Mouse (Mus musculus) neutrophil, adult 65 days (primary cell): Measurements from ENCODE around the gene Tstd1. TPM values are rescaled to one million over a fixed set of nuclear protein-coding genes. Genes with fewer than 3 reads are reported as not detected.

ENCODE experiments used
- total RNA-seq: library from RNA; stranded (reverse); gene quantifications from 2 replicates; pipeline ENCODE4 v1.2.4, GENCODE M21; 2023

The Tstd1 gene
- 1.6 and 2.3 TPM in 2 replicates for total RNA-seq

DNA sequence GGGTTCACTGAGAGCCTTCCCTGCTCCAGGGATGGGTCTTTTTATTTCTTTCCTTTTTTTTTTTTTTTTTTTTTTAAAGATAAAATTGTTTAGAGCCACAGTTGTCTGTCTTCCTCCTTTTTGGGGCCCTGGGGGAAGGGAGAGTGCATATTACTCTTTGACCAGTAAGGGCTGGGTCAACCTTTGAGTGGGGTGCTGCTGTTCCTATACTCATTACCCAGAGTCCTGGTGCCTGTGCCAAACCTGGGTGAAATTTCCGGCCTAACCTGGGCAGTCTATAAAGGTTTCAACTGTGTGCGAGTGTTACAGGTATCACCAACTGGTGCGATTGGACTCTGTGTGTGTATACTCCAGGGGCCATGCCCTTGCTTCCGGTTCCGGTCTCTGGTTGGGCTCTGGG lies at the start of gene Tstd1:
Gene Tstd1, plus strand, starts transcription at position 213 of the 400 bp plus-strand sequence.

DNA sequence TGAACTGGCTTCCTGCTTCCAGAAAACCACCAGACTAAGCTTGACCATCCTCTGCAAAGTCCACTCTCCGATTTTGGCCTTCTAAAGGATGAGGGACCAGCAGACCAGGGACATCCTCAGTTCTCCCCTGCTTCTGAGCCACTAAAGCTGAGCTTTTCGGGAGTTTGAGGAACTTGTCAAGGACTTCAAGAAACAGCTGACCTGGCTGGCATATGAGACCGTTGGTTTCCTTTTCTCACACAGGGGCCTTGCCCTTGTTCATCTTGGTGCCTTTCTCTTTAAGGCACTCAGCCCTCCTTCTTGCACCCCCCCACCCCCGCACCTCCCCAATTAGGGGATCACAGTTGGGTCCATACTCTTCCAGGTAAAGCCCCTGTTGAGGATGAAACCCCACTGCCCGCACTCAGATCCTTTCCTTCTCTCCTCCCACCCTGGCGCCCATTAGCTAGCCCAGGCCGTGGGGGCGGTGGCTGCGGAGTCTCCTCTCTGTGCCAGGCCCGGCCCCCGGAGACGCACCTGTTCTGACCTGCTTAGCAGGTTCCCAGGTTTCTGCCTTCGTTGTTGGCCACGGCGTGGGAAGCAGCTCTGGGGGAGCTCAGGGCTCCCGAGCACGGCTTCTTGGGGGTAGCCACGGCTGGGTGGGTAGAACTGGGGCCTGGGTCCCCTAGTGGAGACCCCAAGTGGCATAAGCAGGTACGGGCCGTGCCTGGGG lies 48.7 kb upstream of the Tstd1 start, which contains the start of gene Nectin4:
Gene Nectin4, plus strand, starts transcription at position 255 of the 712 bp plus-strand sequence.

DNA sequence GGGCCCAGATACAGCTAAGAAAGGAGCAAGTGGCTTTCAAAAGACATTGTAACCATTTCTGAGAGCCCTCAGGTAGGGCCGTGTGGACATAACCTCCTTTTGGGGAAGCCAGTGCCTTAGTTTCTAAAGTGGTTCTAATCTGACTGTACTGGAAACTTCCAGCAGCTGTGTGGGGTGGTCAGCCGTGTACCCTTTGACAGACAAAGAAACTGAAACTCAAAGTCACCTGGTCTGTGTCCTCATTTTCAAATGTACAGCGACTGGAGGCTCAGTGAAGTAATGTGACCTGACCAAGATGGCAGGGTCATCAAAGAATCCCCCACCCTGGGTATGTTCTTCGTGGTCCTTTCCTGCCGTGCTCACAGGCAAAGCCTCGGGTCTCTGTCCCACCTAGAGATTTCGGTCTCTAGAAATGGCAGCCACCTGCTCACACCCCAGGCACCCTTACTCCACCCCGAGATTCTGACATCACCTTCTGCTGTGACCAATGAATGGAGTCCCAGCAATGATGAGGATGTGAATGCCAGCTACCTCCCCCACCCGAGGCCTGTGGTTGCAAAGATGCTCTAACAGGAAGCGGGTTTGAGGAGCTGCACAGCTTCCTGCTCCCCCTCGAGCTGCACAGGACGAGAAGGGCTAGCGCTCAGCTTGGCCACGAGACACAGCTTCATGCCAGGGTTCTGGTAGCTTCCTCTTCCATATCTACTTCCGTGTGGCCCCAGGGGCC lies 30.1 kb upstream of the Tstd1 start, which contains the start of gene Arhgap30:
Gene Arhgap30, plus strand, starts transcription at position 579 of the 727 bp plus-strand sequence.

DNA sequence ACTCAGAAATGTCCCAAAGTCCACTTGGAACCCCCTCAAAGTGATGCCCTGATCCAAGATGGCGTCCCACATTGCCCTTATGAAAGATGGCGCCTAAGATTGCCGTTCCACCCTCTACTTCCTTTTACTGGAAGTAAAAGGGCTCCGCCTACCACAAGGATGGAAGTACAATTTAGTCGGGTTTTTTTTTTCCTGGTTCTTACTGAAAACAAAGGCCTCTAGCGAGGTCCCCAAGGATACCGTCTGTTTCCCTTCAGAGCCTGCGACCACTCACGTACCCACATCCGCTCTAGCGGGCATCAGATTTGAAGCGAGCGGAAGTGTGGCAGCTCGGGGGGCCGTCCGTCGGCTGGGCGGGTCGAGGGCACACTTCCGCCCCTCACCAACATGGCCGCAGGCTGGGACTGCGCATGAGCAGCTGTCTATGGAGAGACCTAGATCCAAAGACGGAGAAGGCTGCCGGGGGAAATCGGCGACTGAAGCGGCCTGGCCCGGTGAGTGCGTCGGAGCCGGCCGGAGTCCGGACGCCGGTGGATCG lies 7.7 kb upstream of the Tstd1 start, which contains the start of gene Usf1:
Gene Usf1, plus strand, starts transcription at position 367 of the 538 bp plus-strand sequence.

DNA sequence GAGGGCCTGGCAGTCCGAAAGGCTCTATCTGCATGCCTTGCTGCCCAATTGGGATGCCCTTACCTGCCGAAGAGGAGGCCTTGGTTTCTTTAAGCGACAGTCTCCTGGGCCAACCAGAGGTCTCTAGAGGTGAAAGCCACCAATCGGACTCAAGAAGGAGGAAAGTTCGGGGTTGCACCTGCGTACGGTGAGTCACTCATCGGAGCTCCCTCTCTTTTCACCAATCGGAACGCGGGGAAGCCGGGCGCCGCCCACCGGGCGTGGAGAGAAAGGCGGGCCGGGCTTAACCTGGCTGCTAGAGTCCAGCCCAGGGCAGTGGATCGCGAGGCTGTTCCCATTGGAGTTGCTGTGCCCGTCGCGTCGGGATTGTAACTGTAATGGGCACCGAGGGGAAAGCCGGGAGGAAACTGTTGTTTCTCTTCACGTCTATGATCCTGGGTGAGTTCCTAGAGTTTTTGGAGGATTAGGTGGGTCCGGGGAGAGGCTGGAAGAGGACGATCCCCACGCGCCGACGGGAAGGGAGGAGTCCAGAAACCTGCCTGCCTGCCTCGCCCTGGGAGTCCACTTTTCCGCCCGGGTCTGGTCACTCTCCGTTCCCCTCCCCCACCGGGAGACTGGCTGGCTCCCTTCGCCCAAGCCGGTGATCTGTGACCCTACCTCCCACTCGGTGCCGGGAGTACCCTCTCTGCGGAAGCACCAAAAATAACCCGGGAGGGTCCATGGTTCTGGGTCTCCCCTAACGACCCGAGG lies 18.8 kb downstream of the Tstd1 start, which contains the start of gene F11r:
Gene F11r, plus strand, starts transcription at position 272 of the 750 bp plus-strand sequence.

Other genes with a start within 250 kb of the Tstd1 start
- 0.25 and 0.38 TPM in 2 replicates for gene Pcp4l1, start 222.6 kb upstream of the Tstd1 start, total RNA-seq
- not detected in 2 replicates for gene Nr1i3, start 204.9 kb upstream of the Tstd1 start, total RNA-seq
- gene Tomm40l, start 196.4 kb upstream of the Tstd1 start, total RNA-seq, result 7.2 and 11.8 TPM in 2 replicates
- not detected in 2 replicates for gene Apoa2, start 193.8 kb upstream of the Tstd1 start, total RNA-seq
- gene Fcer1g, start 184.5 kb upstream of the Tstd1 start, total RNA-seq, result 1,184 and 1,203 TPM in 2 replicates
- not detected in 2 replicates for gene Adamts4, start 168.5 kb upstream of the Tstd1 start, total RNA-seq
- gene Ndufs2, start 167.5 kb upstream of the Tstd1 start, total RNA-seq, result 68.8 and 134 TPM in 2 replicates
- gene B4galt3, start 148.5 kb upstream of the Tstd1 start, total RNA-seq, result 115 and 168 TPM in 2 replicates
- 64.8 and 86.5 TPM in 2 replicates for gene Ppox, start 137.7 kb upstream of the Tstd1 start, total RNA-seq
- 27.7 and 31.0 TPM in 2 replicates for gene Usp21, start 130.9 kb upstream of the Tstd1 start, total RNA-seq
- gene Ufc1, start 123.8 kb upstream of the Tstd1 start, total RNA-seq, result 40.6 and 41.8 TPM in 2 replicates
- 17.9 and 25.5 TPM in 2 replicates for gene Dedd, start 89.7 kb upstream of the Tstd1 start, total RNA-seq
- 15.9 and 16.3 TPM in 2 replicates for gene Nit1, start 73.2 kb upstream of the Tstd1 start, total RNA-seq
- gene Pfdn2, start 73.2 kb upstream of the Tstd1 start, total RNA-seq, result 39.2 and 40.6 TPM in 2 replicates
- gene Klhdc9, start 58.1 kb upstream of the Tstd1 start, total RNA-seq, result not detected in 2 replicates
- 1.1 and 1.6 TPM in 2 replicates for gene Nectin4, start 48.8 kb upstream of the Tstd1 start, total RNA-seq
- 268 and 358 TPM in 2 replicates for gene Arhgap30, start 29.9 kb upstream of the Tstd1 start, total RNA-seq
- 111 and 118 TPM in 2 replicates for gene Usf1, start 7.6 kb upstream of the Tstd1 start, total RNA-seq
- gene F11r, start 18.7 kb downstream of the Tstd1 start, total RNA-seq, result 1.2 TPM in 2 replicates
- 6.1 and 6.8 TPM in 2 replicates for gene Alyref2, start 84.6 kb downstream of the Tstd1 start, total RNA-seq
- gene Itln1, start 116.4 kb downstream of the Tstd1 start, total RNA-seq, result not detected in 2 replicates
- 9.8 and 13.7 TPM in 2 replicates for gene Cd244a, start 140.3 kb downstream of the Tstd1 start, total RNA-seq
- gene Ly9, start 188.5 kb downstream of the Tstd1 start, total RNA-seq, result 11.8 and 14.7 TPM in 2 replicates
- gene Slamf7, start 234.2 kb downstream of the Tstd1 start, total RNA-seq, result 2.4 TPM in 2 replicates